Mouse (Mus musculus): ENCODE data around the gene Psmd3. TPM values are rescaled to one million over a fixed set of nuclear protein-coding genes. Genes with fewer than 3 reads are reported as not detected.
A peak's percentile ranks its signal among the peaks of the same experiment; 100 is the strongest.

Psmd3 gene
- total and polyA plus RNA-seq, 2 experiments from 2014 or later = 96.4 to 147 TPM

- no peaks in the 10 kb centered on the region for H3K9me3 ChIP-seq (replicated peaks; ENCODE audit: control insufficient read depth, low read length)
- peaks cover 7% of the 10 kb centered on the region; the same call in 1 of the 2 replicates for H3K36me3 ChIP-seq (replicated peaks; ENCODE audit: control insufficient read depth, insufficient read depth, low read length)
- H3K9ac ChIP-seq (replicated peaks; ENCODE audit: low read depth, low read length) = 0 out of 2 replicates have a peak overlapping the region, but pooled peaks have one; percentile 18
- TF ChIP-seq EP300 (IDR thresholded peaks at IDR 0.05; ENCODE audit: low read depth) (peak; percentile 86), CTCF (IDR thresholded peaks at IDR 0.05; ENCODE audit: low read depth) (peak; percentile 63)
- peak; percentile 95 for DNase-seq (ENCODE audit: low spot score)
- H3K4me3 ChIP-seq (ENCODE audit: low read depth, low read length) = no peak overlapping the region
- ATAC-seq (ENCODE audit: insufficient read depth, low read depth) = peak; percentile 90
- no peak overlapping the region for H3K4me2 ChIP-seq (ENCODE audit: low read depth, low read length)
- no peaks in the 10 kb centered on the region for H3K27me3 ChIP-seq (ENCODE audit: control insufficient read depth, insufficient read depth, low read length)
- H3K4me1 ChIP-seq (ENCODE audit: control insufficient read depth, insufficient read depth) = peaks cover 17% of the 10 kb centered on the region; the same call in 1 of the 2 replicates
- H3K27ac ChIP-seq (ENCODE audit: low read depth) = peak overlapping the region; percentile 90
- 31% methylated on average over 24 of the region's 24 CpGs for WGBS
These were observed 39.3 kb downstream of the Psmd3 start for GRCm38 (mm10) chr11:98721458-98722226.

GRCm38 (mm10) chr11:98723098-98723497 is 40.7 kb downstream of the Psmd3 start:
- no peak for TF ChIP-seq CTCF (IDR thresholded peaks at IDR 0.05; ENCODE audit: low read depth)
- no peak for TF ChIP-seq EP300 (IDR thresholded peaks at IDR 0.05; ENCODE audit: low read depth)
- 67% methylated on average over 7 of the region's 7 CpGs for WGBS
- H3K4me3 ChIP-seq (ENCODE audit: low read depth, low read length) = no peak overlapping the region
- no peaks in the 10 kb centered on the region for H3K27me3 ChIP-seq (ENCODE audit: control insufficient read depth, insufficient read depth, low read length)
- H3K9me3 ChIP-seq (replicated peaks; ENCODE audit: control insufficient read depth, low read length) = no peaks in the 10 kb centered on the region
- ATAC-seq (ENCODE audit: insufficient read depth, low read depth) (no peak), DNase-seq (ENCODE audit: low spot score) (no peak)
- H3K36me3 ChIP-seq (replicated peaks; ENCODE audit: control insufficient read depth, insufficient read depth, low read length) = peaks cover 14% of the 10 kb centered on the region
- no peak overlapping the region for H3K4me2 ChIP-seq (ENCODE audit: low read depth, low read length)
- no peak overlapping the region for H3K9ac ChIP-seq (replicated peaks; ENCODE audit: low read depth, low read length)
- no peak overlapping the region for H3K27ac ChIP-seq (ENCODE audit: low read depth)
- peaks cover 17% of the 10 kb centered on the region; the same call in 1 of the 2 replicates for H3K4me1 ChIP-seq (ENCODE audit: control insufficient read depth, insufficient read depth)

GRCm38 (mm10) chr11:98725926-98726506 is 43.7 kb downstream of the Psmd3 start:
- WGBS = 93% methylated on average over 15 of the region's 15 CpGs

GRCm38 (mm10) chr11:98729119-98729588 is 46.8 kb downstream of the Psmd3 start, which contains the start of gene Med24:
Gene Med24 (minus strand): TSS chr11:98729435.
- H3K36me3 ChIP-seq (replicated peaks; ENCODE audit: control insufficient read depth, insufficient read depth, low read length) = peaks cover 14% of the 10 kb centered on the region
- H3K4me3 ChIP-seq (ENCODE audit: low read depth, low read length) = peak within 1 kb of the TSS; percentile 70
- peak within 1 kb of the TSS; percentile 58 for H3K27ac ChIP-seq (ENCODE audit: low read depth)
- peaks cover 6% of the 10 kb centered on the region for H3K4me1 ChIP-seq (ENCODE audit: control insufficient read depth, insufficient read depth)
- peak within 1 kb of the TSS; percentile 86 for H3K4me2 ChIP-seq (ENCODE audit: low read depth, low read length)
- no peaks in the 10 kb centered on the region for H3K27me3 ChIP-seq (ENCODE audit: control insufficient read depth, insufficient read depth, low read length)
- H3K9me3 ChIP-seq (replicated peaks; ENCODE audit: control insufficient read depth, low read length) = peaks cover 3% of the 10 kb centered on the region; the same call in 1 of the 2 replicates
- WGBS = under 1% methylated on average over 16 of the region's 16 CpGs
- peak; percentile 96 for DNase-seq (ENCODE audit: low spot score)
- ATAC-seq (ENCODE audit: insufficient read depth, low read depth) = peak; percentile 93
- TF ChIP-seq EP300 (IDR thresholded peaks at IDR 0.05; ENCODE audit: low read depth) (no peak), CTCF (IDR thresholded peaks at IDR 0.05; ENCODE audit: low read depth) (no peak)
- H3K9ac ChIP-seq (replicated peaks; ENCODE audit: low read depth, low read length) = peak within 1 kb of the TSS; percentile 66

More at GRCm38 (mm10) chr11:98725926-98726506, 43.7 kb downstream of the Psmd3 start:
- TF ChIP-seq CTCF (IDR thresholded peaks at IDR 0.05; ENCODE audit: low read depth) (no peak), EP300 (IDR thresholded peaks at IDR 0.05; ENCODE audit: low read depth) (no peak)
- no peak overlapping the region for H3K4me2 ChIP-seq (ENCODE audit: low read depth, low read length)
- no peak overlapping the region for H3K4me3 ChIP-seq (ENCODE audit: low read depth, low read length)
- peaks cover 14% of the 10 kb centered on the region for H3K36me3 ChIP-seq (replicated peaks; ENCODE audit: control insufficient read depth, insufficient read depth, low read length)
- H3K27ac ChIP-seq (ENCODE audit: low read depth) = no peak overlapping the region
- DNase-seq (ENCODE audit: low spot score) = no peak
- H3K27me3 ChIP-seq (ENCODE audit: control insufficient read depth, insufficient read depth, low read length) = no peaks in the 10 kb centered on the region
- peaks cover 14% of the 10 kb centered on the region for H3K4me1 ChIP-seq (ENCODE audit: control insufficient read depth, insufficient read depth)
- no peak for ATAC-seq (ENCODE audit: insufficient read depth, low read depth)
- H3K9ac ChIP-seq (replicated peaks; ENCODE audit: low read depth, low read length) = no peak overlapping the region
- H3K9me3 ChIP-seq (replicated peaks; ENCODE audit: control insufficient read depth, low read length) = no peaks in the 10 kb centered on the region

GRCm38 (mm10) chr11:98730727-98731126 is 48.4 kb downstream of the Psmd3 start:
- Histone ChIP-seq H3K4me2 (ENCODE audit: low read depth, low read length) (no peak overlapping the region), H3K27me3 (ENCODE audit: control insufficient read depth, insufficient read depth, low read length) (no peaks in the 10 kb centered on the region), H3K27ac (ENCODE audit: low read depth) (0 out of 2 replicates have a peak overlapping the region, but pooled peaks have one; percentile 9), H3K4me3 (ENCODE audit: low read depth, low read length) (no peak overlapping the region), H3K4me1 (ENCODE audit: control insufficient read depth, insufficient read depth) (peaks cover 6% of the 10 kb centered on the region), H3K9ac (replicated peaks; ENCODE audit: low read depth, low read length) (no peak overlapping the region), H3K9me3 (replicated peaks; ENCODE audit: control insufficient read depth, low read length) (peaks cover 4% of the 10 kb centered on the region; the same call in 1 of the 2 replicates), H3K36me3 (replicated peaks; ENCODE audit: control insufficient read depth, insufficient read depth, low read length) (peaks cover 14% of the 10 kb centered on the region)
- no peak for DNase-seq (ENCODE audit: low spot score)
- no peak for ATAC-seq (ENCODE audit: insufficient read depth, low read depth)
- TF ChIP-seq EP300 (IDR thresholded peaks at IDR 0.05; ENCODE audit: low read depth) = no peak
- no peak for TF ChIP-seq CTCF (IDR thresholded peaks at IDR 0.05; ENCODE audit: low read depth)
- 43% methylated on average over 4 of the region's 4 CpGs for WGBS

Data from heart, postnatal 0 days (tissue).